Mouse (Mus musculus): ENCODE measurements around the gene Ptpra.
"Not testable (repeated sequence)": the region's sequence is repeated elsewhere in the genome, so short reads cannot be mapped to it uniquely, and the experiment has no call there.

The Ptpra gene

DNA sequence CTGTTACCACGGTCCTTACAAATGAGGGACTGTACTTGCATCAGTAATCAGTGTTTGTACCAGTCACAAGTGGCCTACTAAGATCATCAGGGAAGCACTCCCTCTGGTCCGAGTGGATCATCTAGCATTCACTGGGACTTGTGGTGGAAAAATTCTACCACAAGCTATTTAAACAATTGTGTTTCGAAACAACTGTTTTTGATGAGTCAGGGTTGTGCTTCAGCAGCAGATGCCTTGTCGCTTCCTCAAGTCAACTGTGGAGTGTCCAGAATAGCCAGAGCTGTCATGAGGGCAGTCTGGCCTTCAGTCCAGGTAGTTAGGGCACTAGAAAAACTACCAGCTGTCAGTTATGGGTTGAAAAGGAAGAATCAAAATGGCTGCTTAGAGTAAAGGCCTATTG, 38.5 kb downstream of the Ptpra start:
- DNase-seq (ENCODE audit: low read depth, low spot score), result no peak

DNA sequence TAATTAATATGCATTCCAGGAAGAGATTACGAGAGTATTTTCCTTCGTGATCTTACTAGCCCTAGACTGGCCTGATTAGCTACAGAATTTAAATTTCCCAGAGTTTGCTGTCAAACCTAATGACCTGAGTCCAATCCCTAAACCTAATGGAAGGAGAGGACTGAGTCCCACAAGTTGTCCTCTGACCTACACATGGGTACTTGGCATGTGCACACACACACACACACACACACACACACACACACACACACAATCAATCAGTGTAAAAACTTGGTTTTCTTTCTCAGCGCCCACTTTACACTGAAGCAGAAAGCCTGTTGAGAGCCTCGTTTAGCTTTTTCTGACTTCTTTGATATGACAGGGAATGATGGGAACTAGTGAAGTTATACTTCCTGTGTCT, 41.1 kb downstream of the Ptpra start:
- no peak for DNase-seq (ENCODE audit: low read depth, low spot score)

DNA sequence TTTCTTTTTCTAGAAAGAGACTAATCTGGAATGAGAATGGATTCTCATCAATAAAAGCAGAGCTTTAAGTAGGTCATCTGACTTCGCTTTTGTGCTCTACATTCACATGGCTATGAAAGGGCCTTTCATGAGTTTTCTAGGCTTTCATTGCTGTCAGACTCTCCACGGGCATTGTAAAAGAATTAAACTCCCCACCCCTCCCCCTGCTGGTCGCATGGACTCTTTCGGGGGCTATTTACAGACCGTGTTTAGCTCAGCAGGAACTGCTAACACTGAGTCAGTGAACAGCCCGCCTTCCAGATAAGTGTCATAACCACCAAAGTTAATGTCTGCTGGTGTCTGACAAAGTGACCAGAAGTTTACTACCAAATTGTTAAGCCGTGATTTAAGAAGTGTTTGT, 41.5 kb downstream of the Ptpra start:
- peak; percentile 51 for DNase-seq (ENCODE audit: low read depth, low spot score)

DNA sequence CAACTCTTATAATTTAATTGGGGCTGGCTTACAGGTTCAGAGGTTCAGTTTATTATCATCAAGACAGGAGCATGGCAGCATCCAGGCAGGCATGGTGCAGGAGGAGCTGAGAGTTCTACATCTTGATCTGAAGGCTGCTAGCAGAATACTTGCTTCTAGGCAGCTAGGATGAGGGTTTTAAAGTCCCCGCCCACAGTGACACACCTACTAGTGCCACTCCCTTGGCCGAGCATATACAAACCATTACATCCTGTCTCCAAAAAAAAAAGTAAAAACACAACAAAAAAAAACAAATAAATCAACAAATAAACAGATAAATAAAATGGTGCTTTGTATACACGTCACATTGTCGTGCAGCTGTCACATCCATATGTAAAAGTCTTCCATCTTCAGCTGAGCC, 45.0 kb downstream of the Ptpra start:
- not testable (repeated sequence) for DNase-seq (ENCODE audit: low read depth, low spot score)

DNA sequence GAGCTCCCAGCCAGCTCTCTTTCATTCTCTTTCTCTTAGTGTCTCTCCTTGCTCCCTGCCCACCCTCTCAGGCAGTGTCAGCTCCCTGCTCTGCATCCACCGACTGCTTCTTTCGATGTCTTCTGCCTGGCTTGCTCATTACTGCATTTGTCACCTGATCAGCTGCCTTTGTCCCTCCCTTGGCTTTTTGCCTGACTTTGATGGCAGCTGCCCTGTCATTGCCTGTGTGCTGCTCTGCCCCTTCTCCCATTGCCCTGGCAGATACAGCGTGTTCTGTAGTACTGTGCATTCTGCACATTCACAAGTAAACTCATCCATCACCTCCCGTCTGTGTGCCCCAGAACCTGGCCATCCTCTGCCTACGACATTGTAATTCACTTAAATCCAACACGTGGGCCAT, 46.0 kb downstream of the Ptpra start:
- DNase-seq (ENCODE audit: low read depth, low spot score), result no peak

GRCm38 (mm10) chr2:130496931-130497330, 46.9 kb downstream of the Ptpra start:
- no peak for DNase-seq (ENCODE audit: low read depth, low spot score)

DNA sequence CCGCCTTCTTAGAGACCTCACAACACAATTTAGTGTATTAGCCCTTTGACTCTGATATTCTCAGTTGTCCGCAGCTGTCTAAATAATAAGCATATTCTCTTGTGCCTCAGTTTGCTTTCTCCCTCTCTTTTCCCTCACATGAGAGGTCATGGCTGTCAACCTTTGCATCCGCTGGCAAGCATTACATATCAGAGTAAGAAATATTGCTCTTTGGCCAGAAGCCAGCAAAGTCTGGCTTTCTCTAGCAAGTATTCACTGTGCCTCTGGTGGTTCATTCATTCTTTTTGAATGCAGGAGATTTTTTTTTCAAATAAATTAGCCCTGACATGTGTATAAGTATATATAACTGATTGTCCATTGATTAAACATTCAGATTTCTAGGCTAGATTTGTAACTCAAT, 49.5 kb downstream of the Ptpra start:
- no peak for DNase-seq (ENCODE audit: low read depth, low spot score)

DNA sequence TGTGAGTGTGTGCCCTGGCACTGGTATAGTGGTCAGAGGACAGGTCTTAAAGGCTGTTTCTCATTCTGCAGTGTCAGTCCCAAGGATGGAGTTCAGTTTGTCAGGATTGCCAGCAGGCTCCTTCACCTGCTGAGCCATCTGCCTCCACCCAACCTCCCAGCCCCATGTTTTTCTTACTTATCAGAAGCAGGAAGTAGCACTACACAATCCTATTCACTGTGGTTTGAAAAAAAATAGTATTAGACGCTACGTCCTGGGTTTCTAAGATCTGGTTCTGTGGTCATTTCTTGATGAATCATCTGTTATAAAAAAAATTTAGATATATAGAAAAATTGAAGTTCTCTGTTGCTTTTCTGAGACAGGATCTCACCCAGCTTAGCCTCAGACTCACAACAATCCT, 51.5 kb downstream of the Ptpra start:
- no peak for DNase-seq (ENCODE audit: low read depth, low spot score)

- DNase-seq (ENCODE audit: low read depth, low spot score), result not testable (repeated sequence)
Measured at GRCm38 (mm10) chr2:130511616-130512015, 61.5 kb downstream of the Ptpra start.

DNA sequence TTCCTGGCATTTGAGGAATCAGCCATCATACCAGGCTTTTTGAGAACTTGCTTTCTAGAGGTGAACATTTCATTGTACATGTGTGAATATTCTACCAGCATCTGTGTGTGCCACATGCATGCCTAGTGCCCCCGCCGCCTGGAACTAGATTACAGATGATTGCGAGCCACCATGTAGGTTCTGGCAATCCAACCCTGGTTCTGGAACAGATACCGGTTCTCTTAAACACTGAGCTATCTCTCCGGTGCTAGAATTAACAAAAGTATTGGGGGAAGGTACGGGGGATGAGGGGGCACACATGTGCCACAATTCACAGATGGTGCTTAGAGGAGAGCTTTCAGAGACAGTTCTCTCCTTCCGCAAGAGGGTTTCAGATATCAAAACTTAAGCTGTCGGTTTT, 63.8 kb downstream of the Ptpra start:
- DNase-seq (ENCODE audit: low read depth, low spot score), result no peak

DNA sequence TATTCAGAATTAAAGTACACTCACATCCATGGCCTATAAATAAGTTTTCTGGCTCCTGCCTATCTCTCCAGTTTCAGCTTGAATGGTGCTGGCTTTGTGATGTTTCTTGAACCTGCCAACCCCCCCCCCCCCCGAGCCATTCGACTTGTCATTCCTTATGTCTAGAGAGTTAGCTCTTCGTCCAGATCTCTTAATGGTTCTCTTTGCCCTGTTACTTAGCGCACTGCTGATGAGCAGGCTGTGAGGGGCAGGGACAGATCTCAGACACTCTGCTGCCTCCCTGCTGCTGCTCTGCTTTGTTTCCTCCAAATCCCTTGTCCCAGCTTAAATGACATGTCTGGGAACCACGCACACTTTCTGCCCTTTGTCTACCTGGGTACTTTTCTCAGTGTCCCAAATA, 65.7 kb downstream of the Ptpra start:
- no peak for DNase-seq (ENCODE audit: low read depth, low spot score)

DNA sequence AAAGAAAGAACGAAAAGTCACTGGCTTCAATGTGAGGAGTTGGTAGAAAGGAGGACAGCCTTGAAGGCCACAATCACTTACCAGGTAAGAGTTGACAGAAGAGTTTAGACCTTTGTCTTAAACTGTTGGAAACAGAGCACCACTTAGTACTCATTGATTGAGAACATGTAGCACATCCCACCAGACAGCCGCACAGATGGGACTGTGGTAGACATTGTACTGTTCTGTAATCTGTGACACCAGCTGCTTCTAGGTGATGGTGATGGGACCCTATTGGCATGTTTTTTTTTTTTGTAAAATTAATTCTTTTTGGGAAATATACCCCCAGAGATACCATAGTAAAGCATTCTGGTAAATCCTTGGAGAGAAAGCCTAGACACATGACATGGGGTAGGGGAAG, 71.8 kb downstream of the Ptpra start:
- DNase-seq (ENCODE audit: low read depth, low spot score), result no peak

DNA sequence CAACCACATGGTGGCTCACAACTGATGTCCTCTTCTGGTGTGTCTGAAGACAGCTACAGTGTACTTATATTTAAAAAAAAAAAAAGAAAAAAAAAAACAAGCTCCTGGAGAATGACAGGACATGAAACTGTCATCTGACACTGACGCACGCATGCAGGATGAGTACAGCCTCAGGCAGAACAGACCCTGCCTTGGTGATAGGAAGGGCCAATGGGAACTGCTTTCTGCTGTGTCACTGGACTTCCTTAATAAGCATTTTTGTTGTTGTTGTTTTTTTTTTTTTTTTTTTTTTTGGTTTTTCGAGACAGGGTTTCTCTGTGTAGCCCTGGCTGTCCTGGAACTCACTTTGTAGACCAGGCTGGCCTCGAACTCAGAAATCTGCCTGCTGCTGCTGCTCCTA, 75.4 kb downstream of the Ptpra start:
- DNase-seq (ENCODE audit: low read depth, low spot score), result not testable (repeated sequence)

GRCm38 (mm10) chr2:130528457-130528856, 78.4 kb downstream of the Ptpra start:
- DNase-seq (ENCODE audit: low read depth, low spot score), result no peak

GRCm38 (mm10) chr2:130529290-130529689, 79.2 kb downstream of the Ptpra start:
- DNase-seq (ENCODE audit: low read depth, low spot score), result no peak

DNA sequence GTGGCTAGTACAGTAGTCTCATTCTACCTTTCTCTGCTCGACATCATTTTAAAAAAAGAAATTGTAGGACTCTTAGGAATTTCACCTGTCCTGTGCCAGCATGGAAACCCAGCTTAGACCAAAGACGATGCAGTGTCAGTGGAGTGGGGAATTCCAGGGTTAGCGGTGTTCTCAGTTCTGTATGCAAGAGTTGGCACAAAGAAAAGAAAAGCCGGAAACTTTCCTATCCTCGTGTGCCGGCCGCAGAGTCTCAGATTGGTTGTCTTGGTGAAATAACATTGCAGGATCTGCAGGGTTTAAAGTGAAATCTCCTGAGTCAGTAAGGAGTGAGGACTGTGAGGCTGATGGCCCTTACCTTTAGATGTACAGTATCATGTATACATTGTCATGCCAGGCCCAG, 79.8 kb downstream of the Ptpra start:
- DNase-seq (ENCODE audit: low read depth, low spot score), result no peak

- DNase-seq (ENCODE audit: low read depth, low spot score), result no peak
Measured at GRCm38 (mm10) chr2:130532201-130532600, 82.1 kb downstream of the Ptpra start.

DNA sequence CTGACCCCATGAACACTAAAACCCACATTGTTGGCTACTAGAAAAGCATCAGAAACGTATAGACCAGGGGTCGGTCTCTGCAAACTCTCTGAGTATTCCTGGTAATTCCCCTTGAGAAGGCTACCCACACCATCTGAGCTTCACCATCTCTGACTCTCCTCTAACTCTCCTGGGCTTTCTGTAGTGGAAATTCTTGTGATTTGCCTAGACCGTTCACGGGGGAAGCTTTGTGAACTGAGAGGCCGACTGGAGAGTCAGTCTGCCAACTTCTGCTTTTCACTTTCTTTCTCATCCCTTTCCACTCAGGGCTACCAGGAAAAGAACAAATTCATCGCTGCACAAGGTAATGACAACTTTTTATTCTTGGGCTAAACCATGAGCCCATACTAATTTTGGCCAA, 84.9 kb downstream of the Ptpra start:
- no peak for DNase-seq (ENCODE audit: low read depth, low spot score)

- DNase-seq (ENCODE audit: low read depth, low spot score), result no peak
Measured at GRCm38 (mm10) chr2:130536890-130537289, 86.8 kb downstream of the Ptpra start.

GRCm38 (mm10) chr2:130538876-130539546, 88.9 kb downstream of the Ptpra start:
- DNase-seq (ENCODE audit: low read depth, low spot score), result peak; percentile 11

GRCm38 (mm10) chr2:130540266-130540665, 90.2 kb downstream of the Ptpra start:
- no peak for DNase-seq (ENCODE audit: low read depth, low spot score)

- DNase-seq (ENCODE audit: low read depth, low spot score), result no peak
Measured at GRCm38 (mm10) chr2:130546957-130547356, 96.9 kb downstream of the Ptpra start.

- no peak for DNase-seq (ENCODE audit: low read depth, low spot score)
Measured at GRCm38 (mm10) chr2:130554841-130555240, 104.8 kb downstream of the Ptpra start.

- DNase-seq (ENCODE audit: low read depth, low spot score), result no peak
Measured at GRCm38 (mm10) chr2:130556292-130556691, 106.2 kb downstream of the Ptpra start.

Measured in R1 (cell line).